Mouse (Mus musculus) 3134 (cell line): Measurements from ENCODE around the gene Olfr1224-ps1.
"Not testable (repeated sequence)": the region's sequence is repeated elsewhere in the genome, so short reads cannot be mapped to it uniquely, and the experiment has no call there.

Source experiments
- DNase-seq: peaks from one replicate; pipeline ENCODE4 v3.0.0-alpha.2; 2011; ENCODE audit warnings: low spot score; ENCODE audit not compliant: insufficient read length; ENCODE audit errors: extremely low read depth

Olfr1224-ps1 gene

DNA sequence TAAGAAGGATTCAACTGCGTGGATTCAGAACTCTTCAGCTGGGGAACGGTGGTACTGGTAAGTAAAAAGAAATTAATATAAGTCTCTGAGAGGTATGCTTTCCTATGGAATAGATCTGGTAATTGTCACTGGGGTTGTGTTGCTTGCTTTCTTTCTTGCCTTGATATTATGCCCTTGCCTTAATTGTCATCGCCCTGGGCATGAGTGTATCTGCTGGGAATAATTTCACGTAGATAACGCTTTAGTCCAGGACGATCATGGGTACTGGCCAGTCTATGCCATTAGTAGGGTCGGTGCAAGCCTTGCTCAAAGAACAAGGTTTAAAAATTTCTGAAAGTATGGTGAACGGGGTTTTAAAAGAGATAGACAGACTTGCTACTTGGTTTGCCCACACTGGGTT, at the start of gene Olfr1224-ps1:
TSS of gene Olfr1224-ps1 (minus strand) at position 101 of the 400 bp plus-strand sequence.
- not testable (repeated sequence) for DNase-seq

DNA sequence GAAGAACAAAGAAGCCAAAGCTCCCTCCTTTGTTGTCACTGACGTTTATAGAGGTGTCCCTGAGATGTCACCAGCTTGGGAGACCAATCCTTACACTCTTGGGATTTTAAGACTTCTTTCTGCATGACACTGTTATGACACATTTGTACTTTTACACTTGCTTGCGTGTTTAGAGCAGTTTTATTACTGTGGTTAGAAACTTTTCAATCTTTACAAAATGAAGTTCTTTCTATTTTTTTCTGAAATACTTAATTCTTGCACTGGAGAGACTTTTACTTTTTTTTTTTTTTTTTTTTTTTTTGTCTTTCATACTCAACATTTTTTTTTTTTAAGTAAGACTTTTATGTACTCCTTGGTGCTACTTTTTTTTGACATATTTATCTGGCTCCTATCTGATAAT, 36.1 kb upstream of the Olfr1224-ps1 start, which contains the start of gene Olfr1226:
TSS of gene Olfr1226 (minus strand) at position 101 of the 400 bp plus-strand sequence.
- no peak for DNase-seq

DNA sequence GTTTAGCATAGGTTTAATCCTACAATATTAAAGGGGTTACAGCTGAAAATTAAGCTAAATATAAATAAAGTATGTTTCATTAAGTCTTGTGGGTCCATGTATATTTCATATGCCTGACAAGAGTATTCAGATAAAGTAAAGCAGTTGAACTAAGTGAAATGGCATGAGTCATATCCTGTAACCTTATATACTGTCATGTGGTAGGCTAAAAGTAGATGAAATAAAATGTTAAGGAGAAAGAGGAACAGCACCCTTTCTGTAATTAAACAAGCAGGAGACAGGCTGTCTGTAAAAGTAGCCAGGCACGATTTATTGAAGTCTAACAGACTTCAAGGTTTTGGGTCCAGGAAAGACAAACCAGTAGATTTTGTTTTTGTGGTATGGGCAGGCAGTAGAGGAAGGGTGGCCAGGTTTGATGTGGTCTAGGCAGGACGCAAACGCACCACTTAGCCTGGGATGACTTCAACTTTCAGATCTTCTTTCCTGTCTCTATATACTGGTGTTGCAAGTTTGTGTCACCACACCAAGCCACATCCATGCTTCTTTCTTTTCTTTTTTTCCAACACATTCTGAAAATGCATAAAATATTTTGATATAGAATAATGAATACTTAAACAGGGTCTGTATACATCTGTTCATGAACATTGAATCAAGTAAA, 32.6 kb upstream of the Olfr1224-ps1 start:
- DNase-seq: no peak

DNA sequence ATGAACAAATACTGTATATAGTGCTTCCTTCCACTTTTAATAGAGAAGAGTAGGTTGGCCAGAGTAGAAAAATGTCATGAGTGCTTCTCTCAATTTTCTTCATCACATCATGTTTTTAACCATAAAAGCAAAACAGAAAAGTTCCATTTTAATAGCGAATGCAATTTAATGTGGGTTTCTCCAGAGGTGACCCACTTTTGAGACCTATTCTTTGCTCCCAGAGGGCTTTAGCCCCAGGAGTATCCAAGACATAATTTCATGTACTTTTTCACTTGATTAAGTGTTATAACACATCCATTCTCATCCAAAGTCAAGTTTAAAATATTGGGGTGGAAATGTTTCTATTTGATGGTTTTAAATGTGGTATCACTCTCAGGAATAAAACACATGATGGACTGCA, 10.7 kb upstream of the Olfr1224-ps1 start, which contains the start of gene Olfr1225:
TSS of gene Olfr1225 (minus strand) at position 101 of the 400 bp plus-strand sequence.
- no peak for DNase-seq

DNA sequence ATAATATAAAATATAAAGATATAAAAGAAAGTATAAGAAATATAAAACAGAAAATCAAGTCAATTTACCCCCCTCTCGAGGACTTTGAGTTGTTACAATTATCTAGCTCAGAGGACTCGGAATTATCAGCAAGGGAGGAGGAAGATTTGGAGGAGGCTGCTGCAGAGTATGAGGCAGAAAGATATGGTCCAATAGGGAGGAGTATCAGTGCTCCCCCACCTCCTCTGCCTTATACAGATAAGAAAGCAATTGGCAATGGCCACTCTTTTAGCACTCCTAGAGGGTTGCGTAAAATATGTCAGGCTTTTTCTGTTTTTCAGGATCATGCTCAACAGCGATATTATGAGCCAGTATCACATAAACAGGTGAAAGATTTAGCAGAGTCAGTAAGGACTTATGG, 820 bp upstream of the Olfr1224-ps1 start:
- DNase-seq: not testable (repeated sequence)

DNA sequence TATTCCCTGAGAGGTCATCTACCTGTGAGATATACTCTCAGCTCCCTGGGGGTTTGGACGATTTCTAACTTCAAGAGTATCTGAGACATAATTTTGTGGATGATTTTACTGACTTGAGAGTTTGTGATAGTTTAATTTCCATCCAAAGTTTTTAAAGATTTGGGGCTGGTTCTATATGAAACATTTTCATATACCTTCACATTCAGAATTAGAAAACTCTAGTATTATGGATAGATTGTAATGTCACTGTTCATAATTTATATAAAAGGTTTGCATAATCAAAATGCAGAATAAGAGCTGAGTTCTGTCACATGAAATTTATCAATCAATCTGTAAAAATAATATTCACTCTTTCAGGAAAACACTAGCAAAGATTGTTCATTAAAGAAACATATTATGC, 12.4 kb downstream of the Olfr1224-ps1 start, which contains the start of gene Olfr1223:
TSS of gene Olfr1223 (minus strand) at position 101 of the 400 bp plus-strand sequence.
- DNase-seq: no peak

DNA sequence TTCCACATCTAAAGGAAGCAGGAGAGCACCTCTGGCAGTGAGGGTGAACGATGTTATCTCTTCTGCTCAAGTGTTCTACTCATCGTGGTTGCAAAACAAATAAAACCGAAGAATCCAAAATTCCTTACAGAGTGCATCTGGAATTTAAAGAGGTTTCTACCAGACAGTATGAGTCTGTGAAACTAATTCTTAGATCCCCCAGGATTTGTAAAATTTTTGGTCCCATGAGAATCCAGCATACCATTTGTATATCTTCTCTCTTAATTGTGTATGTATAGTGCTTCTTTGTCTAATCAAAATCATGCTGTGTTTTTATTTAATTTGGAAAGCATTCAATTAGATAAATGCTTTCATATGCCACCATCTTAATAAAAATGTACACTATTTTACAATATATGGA, 30.9 kb downstream of the Olfr1224-ps1 start, which contains the start of gene Olfr1222:
TSS of gene Olfr1222 (minus strand) at position 101 of the 400 bp plus-strand sequence.
- no peak for DNase-seq

DNA sequence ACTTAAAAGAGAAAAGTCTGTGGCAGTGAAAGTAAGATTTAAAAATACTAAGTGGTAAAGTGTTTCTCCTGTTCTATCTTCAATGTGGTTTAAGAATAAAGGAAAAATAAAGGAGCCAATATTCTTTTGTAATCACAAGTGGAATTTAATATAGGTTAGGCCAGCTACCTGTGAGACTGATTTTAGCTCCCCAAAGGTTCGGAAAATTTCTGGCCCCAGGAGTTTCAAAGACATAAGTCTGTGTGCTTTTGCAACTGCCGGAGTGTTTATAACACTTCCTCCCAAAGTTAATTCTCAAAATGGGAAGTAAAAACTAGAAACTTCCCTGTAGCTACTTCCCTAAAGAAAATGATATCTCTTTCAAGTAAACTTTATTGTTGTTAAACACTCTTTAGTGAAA, 46.7 kb downstream of the Olfr1224-ps1 start, which contains the start of gene Olfr1221:
TSS of gene Olfr1221 (minus strand) at position 101 of the 400 bp plus-strand sequence.
- no peak for DNase-seq

DNA sequence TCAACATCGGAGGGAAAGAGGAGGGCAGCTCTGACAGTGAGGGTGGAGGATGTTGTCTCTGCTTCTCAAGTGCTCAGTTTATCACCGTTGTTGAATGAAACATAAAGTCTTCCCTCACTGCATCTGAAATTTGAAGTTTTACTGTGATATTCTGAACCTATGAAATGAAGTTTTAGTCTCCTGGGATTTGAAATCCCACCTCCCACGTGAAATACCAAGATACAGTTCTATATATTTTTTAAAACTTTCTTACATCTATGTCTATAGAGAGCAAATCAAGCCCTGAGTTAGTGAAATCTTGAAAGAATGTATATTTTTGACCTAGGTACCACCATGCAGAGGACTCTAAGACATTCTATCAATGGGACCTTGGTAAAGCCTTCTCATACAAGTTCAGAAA, 57.2 kb downstream of the Olfr1224-ps1 start, which contains the start of gene Olfr1220:
TSS of gene Olfr1220 (minus strand) at position 101 of the 400 bp plus-strand sequence.
- DNase-seq: no peak

DNA sequence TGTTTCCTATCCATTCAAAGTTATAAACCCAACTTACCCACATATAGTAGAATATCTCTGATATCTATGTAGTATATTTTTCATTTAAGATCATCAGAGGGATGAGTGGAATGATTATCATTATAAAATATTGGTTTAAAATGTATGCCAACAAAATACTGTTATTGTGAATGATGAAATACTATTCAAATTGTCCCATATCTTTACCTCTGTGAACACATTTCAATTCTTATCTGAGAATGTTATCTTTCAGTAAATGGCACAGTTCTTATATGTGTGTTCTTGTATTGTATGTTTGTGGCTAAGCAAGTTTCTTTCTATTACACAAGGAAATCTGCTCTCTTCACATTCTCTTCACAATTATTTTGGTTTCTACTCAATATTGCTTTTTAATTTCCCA, 58.2 kb downstream of the Olfr1224-ps1 start:
- no peak for DNase-seq
